14 mouse cellular contexts compared by ENCODE assay signal in genomic region chr13:64526515-64527285, GRCm38 (mm10). TPM values are rescaled to one million over a fixed set of nuclear protein-coding genes. Genes with fewer than 3 reads are reported as not detected.
DNase-seq lines count a peak whose midpoint lies in the region; ATAC-seq and TF ChIP-seq lines count a peak whose summit lies in the region.
"Had no signal": no experiment of that assay in that cellular context is flagged by ENCODE, and none has a peak within 500 bp of the region (broad histone marks: within the 10 kb centered on the region; RNA-seq: fewer than 3 reads in every experiment).

No protein-coding gene starts in this region.

- no peak overlapping the region for H3K9ac ChIP-seq in forebrain, embryonic 14.5 days (ENCODE audit: low read length)
- no peak overlapping the region for H3K9ac ChIP-seq in neural tube, embryonic 14.5 days (replicated peaks; ENCODE audit: low read depth, low read length)

- 42% methylated on average over 15 of the region's 15 CpGs for WGBS in cerebellum, adult 2 months
- WGBS in forebrain, embryonic 14.5 days, result 72% methylated on average over 15 of the region's 15 CpGs
- 70% methylated on average over 15 of the region's 15 CpGs for WGBS in neural tube, embryonic 14.5 days

- H3K4me2 ChIP-seq in forebrain, embryonic 14.5 days (ENCODE audit: low read length), result no peak overlapping the region
- H3K4me2 ChIP-seq in neural tube, embryonic 14.5 days (ENCODE audit: low read depth, low read length), result no peak overlapping the region

- DNase-seq in cerebellum, adult 2 months, result peak; percentile 1 to 5
- peak; percentile 83 for DNase-seq in forebrain, embryonic 14.5 days (ENCODE audit: low spot score)
- DNase-seq in layer of hippocampus, adult 8-10 months (ENCODE audit: low spot score in 2 of 2), result peak; percentile 2 to 25
- no peak for DNase-seq in urinary bladder, adult 18-20 months (ENCODE audit: low spot score in 2 of 2)
- DNase-seq in lung, postnatal 4 days, result no peak
- DNase-seq in kidney, adult 9 months, result no peak
- DNase-seq: adrenal gland, postnatal 25 days; heart, adult 18-20 months; lung, adult 18-20 months had no signal

- no peak for TF ChIP-seq POLR2A in cerebellum, adult 2 months (IDR thresholded peaks at IDR 0.05; ENCODE audit: borderline replicate concordance, insufficient read depth, low read length)

- no peaks in the 10 kb centered on the region for H3K9me3 ChIP-seq in forebrain, embryonic 14.5 days (replicated peaks; ENCODE audit: control insufficient read depth, low read length)
- no peaks in the 10 kb centered on the region for H3K9me3 ChIP-seq in neural tube, embryonic 14.5 days (ENCODE audit: control insufficient read depth, low read length)

- no peaks in the 10 kb centered on the region for H3K4me1 ChIP-seq in cerebellum, adult 2 months (ENCODE audit: control insufficient read depth, insufficient read depth, low read length)
- H3K4me1 ChIP-seq in forebrain, embryonic 14.5 days (ENCODE audit: control insufficient read depth, insufficient read depth, low read length), result no peaks in the 10 kb centered on the region
- H3K4me1 ChIP-seq in neural tube, embryonic 14.5 days (ENCODE audit: control insufficient read depth, insufficient read depth, low read length), result no peaks in the 10 kb centered on the region

- H3K4me3 ChIP-seq in cerebellum, adult 2 months (replicated peaks; ENCODE audit: insufficient read depth, low read depth, low read length), result no peak overlapping the region
- H3K4me3 ChIP-seq in forebrain, embryonic 14.5 days (ENCODE audit: low read depth, low read length), result no peak overlapping the region
- H3K4me3 ChIP-seq in neural tube, embryonic 14.5 days (ENCODE audit: low read depth, low read length), result no peak overlapping the region

- ATAC-seq in cerebellum, adult (ENCODE audit: insufficient number of reproducible peaks, low FRiP score, low TSS enrichment), result no peak
- peak; percentile 93 for ATAC-seq in forebrain, embryonic 14.5 days
- ATAC-seq in neural tube, embryonic 14.5 days (ENCODE audit: low read depth), result peak; percentile 73

- TF ChIP-seq CTCF in cerebellum, adult 2 months (IDR thresholded peaks at IDR 0.05; ENCODE audit: borderline replicate concordance, insufficient read depth, low read depth, low read length), result no peak

- no peak overlapping the region for H3K27ac ChIP-seq in cerebellum, adult 2 months (ENCODE audit: insufficient read depth, low read length)
- H3K27ac ChIP-seq in forebrain, embryonic 14.5 days (ENCODE audit: low read depth, low read length), result peak overlapping the region; percentile 70
- H3K27ac ChIP-seq in neural tube, embryonic 14.5 days (ENCODE audit: low read depth, low read length), result 0 out of 2 replicates have a peak overlapping the region, but pooled peaks have one; percentile 6

- no peaks in the 10 kb centered on the region for H3K36me3 ChIP-seq in forebrain, embryonic 14.5 days (ENCODE audit: control insufficient read depth, insufficient read depth, low read length)
- no peaks in the 10 kb centered on the region for H3K36me3 ChIP-seq in neural tube, embryonic 14.5 days (ENCODE audit: control insufficient read depth, insufficient read depth, low read length)

- no peaks in the 10 kb centered on the region; the same call in 1 of the 2 replicates for H3K27me3 ChIP-seq in cerebellum, adult 2 months (ENCODE audit: control insufficient read depth, insufficient read depth, low read length)
- H3K27me3 ChIP-seq in forebrain, embryonic 14.5 days (replicated peaks; ENCODE audit: control insufficient read depth, insufficient read depth, low read length), result no peaks in the 10 kb centered on the region
- H3K27me3 ChIP-seq in neural tube, embryonic 14.5 days (ENCODE audit: control insufficient read depth, insufficient read depth, low read length), result no peaks in the 10 kb centered on the region

RNA-seq across cellular contexts. Expression of gene Fam240b, which starts 29.1 kb away (rescaled TPM):
- polyA plus RNA-seq in cerebellum, adult 2 months (2012; rRNA removed), result 0.19 TPM in 1 of 2 replicates, not detected in the other
- polyA plus RNA-seq in forebrain, embryonic 14.5 days (2014; fragmentation: Nextera tagmentation; extraction: Ambion mirVana), result not detected in 2 replicates
- total RNA-seq in layer of hippocampus, adult 8-10 months (2022), result not detected
- 0.31 TPM in 1 of 2 replicates, not detected in the other for polyA plus RNA-seq in neural tube, embryonic 14.5 days (2014; fragmentation: Nextera tagmentation; extraction: Ambion mirVana)
- total RNA-seq: adrenal gland, postnatal 25 days; heart, adult 18-20 months; left cerebral cortex, adult 18-20 months had no signal
- polyA plus RNA-seq: embryonic facial prominence, embryonic 11.5 days; intestine, embryonic 14.5 days had no signal

Comparison
In these comparisons a context has a peak if more than half of its experiments do, and no peak if none do; other contexts are left out.
1. DNase-seq: peak in cerebellum, adult 2 months (2 of 2), forebrain, embryonic 14.5 days (single experiment) and layer of hippocampus, adult 8-10 months (2 of 2); none in urinary bladder, adult 18-20 months (0 of 2), lung, postnatal 4 days (0 of 2) and kidney, adult 9 months (single experiment).